Mouse (Mus musculus) bone marrow, adult 2 months (tissue): Measurements from ENCODE around the gene Slc30a1.

Experiments used
- CTCF ChIP-seq: fragments of 200-500 bp; IDR thresholded peaks from 2 replicates; pipeline ENCODE4 v1.5.1; 2011; ENCODE audit warnings: low read length, control low read depth; ENCODE audit not compliant: control insufficient read depth, insufficient read depth
- POLR2A ChIP-seq: fragments of 200-500 bp; IDR thresholded peaks from 2 replicates; pipeline ENCODE4 v1.6.1; 2011; ENCODE audit warnings: low read depth, mild to moderate bottlenecking, control low read depth, low read length, borderline replicate concordance; ENCODE audit not compliant: control insufficient read depth

GRCm38 (mm10) chr1:191932286-191932985, 25.9 kb downstream of the Slc30a1 start:
- no peak for TF ChIP-seq POLR2A
- TF ChIP-seq CTCF: no peak
